Mouse (Mus musculus) lung, postnatal 0 days (tissue): ENCODE measurements around the gene Prss30.

ENCODE experiments used
- CTCF ChIP-seq: IDR thresholded peaks from 2 replicates; pipeline ENCODE4 v1.5.1; 2016; ENCODE audit warnings: antibody characterized with exemption, mild to moderate bottlenecking
- EP300 ChIP-seq: IDR thresholded peaks from 2 replicates; pipeline ENCODE4 v1.6.1; 2016; ENCODE audit warnings: antibody characterized with exemption, mild to moderate bottlenecking, control low read depth

GRCm38 (mm10) chr17:24014433-24014965 is 34.1 kb upstream of the Prss30 start:
- TF ChIP-seq CTCF, result no peak
- TF ChIP-seq EP300, result no peak
